Mouse (Mus musculus): ENCODE results near the gene Psmb9.
"Not testable (repeated sequence)": the region's sequence is repeated elsewhere in the genome, so short reads cannot be mapped to it uniquely, and the experiment has no call there.

The Psmb9 gene

GRCm38 (mm10) chr17:34187261-34187916, at the start of gene Psmb9, which contains the start of gene Tap1:
Psmb9 (minus strand) TSS chr17:34187764.
Tap1 (plus strand) TSS chr17:34187553.
- DNase-seq (ENCODE audit: low spot score in 2 of 2) = peak; percentile 98 to 99

- DNase-seq (ENCODE audit: low spot score in 2 of 2) = peak in 1 of 2 experiments; percentile 12
Observed at GRCm38 (mm10) chr17:34236691-34237090, 49.1 kb upstream of the Psmb9 start.

GRCm38 (mm10) chr17:34234926-34235325, 47.4 kb upstream of the Psmb9 start:
- DNase-seq (ENCODE audit: low spot score in 2 of 2) = peak; percentile 59 to 88

- DNase-seq (ENCODE audit: low spot score in 2 of 2) = not testable (repeated sequence)
Observed at GRCm38 (mm10) chr17:34232021-34232420, 44.5 kb upstream of the Psmb9 start.

GRCm38 (mm10) chr17:34230971-34231370, 43.4 kb upstream of the Psmb9 start:
- peak in 1 of 2 experiments; percentile 10 for DNase-seq (ENCODE audit: low spot score in 2 of 2)

- peak in 1 of 2 experiments; percentile 55 for DNase-seq (ENCODE audit: low spot score in 2 of 2)
Observed at GRCm38 (mm10) chr17:34225911-34226310, 38.3 kb upstream of the Psmb9 start.

- DNase-seq (ENCODE audit: low spot score in 2 of 2) = peak in 1 of 2 experiments; percentile 8
Observed at GRCm38 (mm10) chr17:34225426-34225825, 37.9 kb upstream of the Psmb9 start.

GRCm38 (mm10) chr17:34224816-34225215, 37.3 kb upstream of the Psmb9 start:
- DNase-seq (ENCODE audit: low spot score in 2 of 2) = peak in 1 of 2 experiments; percentile 6

GRCm38 (mm10) chr17:34220401-34220800, 32.8 kb upstream of the Psmb9 start:
- DNase-seq (ENCODE audit: low spot score in 2 of 2) = not testable (repeated sequence)

GRCm38 (mm10) chr17:34219801-34220200, 32.2 kb upstream of the Psmb9 start:
- not testable (repeated sequence) for DNase-seq (ENCODE audit: low spot score in 2 of 2)

GRCm38 (mm10) chr17:34219096-34219495, 31.5 kb upstream of the Psmb9 start:
- peak; percentile 62 to 84 for DNase-seq (ENCODE audit: low spot score in 2 of 2)

- DNase-seq (ENCODE audit: low spot score in 2 of 2) = peak in 1 of 2 experiments; percentile 24
Observed at GRCm38 (mm10) chr17:34218675-34219074, 31.1 kb upstream of the Psmb9 start.

GRCm38 (mm10) chr17:34217986-34218385, 30.4 kb upstream of the Psmb9 start:
- DNase-seq (ENCODE audit: low spot score in 2 of 2) = peak in 1 of 2 experiments; percentile 9

- peak in 1 of 2 experiments; percentile 11 for DNase-seq (ENCODE audit: low spot score in 2 of 2)
Observed at GRCm38 (mm10) chr17:34217216-34217928, 29.8 kb upstream of the Psmb9 start.

GRCm38 (mm10) chr17:34215176-34215575, 27.6 kb upstream of the Psmb9 start:
- peak in 1 of 2 experiments; percentile 8 for DNase-seq (ENCODE audit: low spot score in 2 of 2)

- DNase-seq (ENCODE audit: low spot score in 2 of 2) = peak in 1 of 2 experiments; percentile 10
Observed at GRCm38 (mm10) chr17:34213936-34214335, 26.4 kb upstream of the Psmb9 start.

- DNase-seq (ENCODE audit: low spot score in 2 of 2) = peak in 1 of 2 experiments; percentile 42
Observed at GRCm38 (mm10) chr17:34211746-34212365, 24.3 kb upstream of the Psmb9 start.

- DNase-seq (ENCODE audit: low spot score in 2 of 2) = peak in 1 of 2 experiments; percentile 51
Observed at GRCm38 (mm10) chr17:34210599-34210998, 23.0 kb upstream of the Psmb9 start.

- DNase-seq (ENCODE audit: low spot score in 2 of 2) = peak in 1 of 2 experiments; percentile 60
Observed at GRCm38 (mm10) chr17:34209680-34210079, 22.1 kb upstream of the Psmb9 start.

- DNase-seq (ENCODE audit: low spot score in 2 of 2) = peak in 1 of 2 experiments; percentile 9
Observed at GRCm38 (mm10) chr17:34208421-34208820, 20.9 kb upstream of the Psmb9 start.

- peak in 1 of 2 experiments; percentile 13 for DNase-seq (ENCODE audit: low spot score in 2 of 2)
Observed at GRCm38 (mm10) chr17:34207866-34208265, 20.3 kb upstream of the Psmb9 start.

- peak in 1 of 2 experiments; percentile 32 for DNase-seq (ENCODE audit: low spot score in 2 of 2)
Observed at GRCm38 (mm10) chr17:34207456-34207855, 19.9 kb upstream of the Psmb9 start.

Measured in spleen, postnatal 10 days (tissue).